Mouse (Mus musculus): ENCODE measurements around the gene Olfr1253. TPM values are rescaled to one million over a fixed set of nuclear protein-coding genes. Genes with fewer than 3 reads are reported as not detected.

The Olfr1253 gene
- not detected in 2 replicates for polyA plus RNA-seq (2015; fragmentation: Nextera tagmentation; extraction: Ambion mirVana)

DNA sequence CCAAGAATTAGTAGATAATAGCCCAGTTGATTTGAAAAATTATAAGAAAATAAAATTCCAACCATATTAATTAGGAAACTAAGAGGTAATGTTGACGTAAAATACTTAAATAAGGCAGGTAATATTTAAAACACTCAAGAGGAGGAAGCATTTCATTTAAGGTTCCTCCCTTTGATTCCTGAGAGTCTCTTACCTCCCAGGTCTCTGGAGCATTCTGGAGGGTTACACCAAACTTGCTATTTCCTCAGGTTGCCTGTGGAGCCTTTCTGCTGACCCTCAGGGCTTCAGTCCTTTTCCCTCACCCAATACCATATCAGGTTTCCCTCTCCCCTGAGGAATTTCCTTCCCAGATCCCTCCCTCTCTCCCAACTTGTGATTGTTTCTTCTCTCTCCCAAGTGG lies at the start of gene Olfr1253:
Gene Olfr1253 (minus strand): TSS at position 101 of the 400 bp plus-strand sequence.
- no peak for ATAC-seq (ENCODE audit: insufficient read depth)
- H3K9ac ChIP-seq, result no peak within 1 kb of the TSS
- no peaks in the 10 kb centered on the region for H3K36me3 ChIP-seq (replicated peaks)
- no peaks in the 10 kb centered on the region for H3K27me3 ChIP-seq
- H3K4me1 ChIP-seq (replicated peaks), result no peaks in the 10 kb centered on the region
- H3K9me3 ChIP-seq (replicated peaks), result no peaks in the 10 kb centered on the region
- no peak within 1 kb of the TSS for H3K4me2 ChIP-seq
- no peak within 1 kb of the TSS for H3K27ac ChIP-seq (replicated peaks)
- H3K4me3 ChIP-seq (replicated peaks), result no peak within 1 kb of the TSS
- 56% methylated on average over 1 of the region's 1 CpGs for WGBS (ENCODE audit: insufficient replicate concordance)

DNA sequence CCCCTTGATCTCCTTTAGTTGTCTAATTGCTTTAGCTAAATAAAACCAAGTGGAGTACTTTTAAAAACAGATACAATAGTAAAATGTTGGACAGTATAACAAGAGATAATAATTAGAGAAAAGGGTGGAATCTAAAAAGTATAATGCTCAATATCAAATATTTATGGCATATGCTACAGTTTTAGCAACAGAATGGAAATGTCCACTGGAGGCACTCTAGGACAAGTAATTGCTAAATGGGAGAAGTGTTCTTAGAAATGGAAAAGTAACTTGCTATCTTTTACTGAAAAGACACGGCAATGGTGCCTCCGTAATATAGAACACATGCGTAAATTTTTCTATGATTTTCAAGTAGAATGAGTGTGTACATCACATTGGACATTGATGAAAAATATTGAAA lies 42.7 kb upstream of the Olfr1253 start:
- no peak overlapping the region for H3K27ac ChIP-seq (replicated peaks)
- no peaks in the 10 kb centered on the region for H3K27me3 ChIP-seq
- H3K9me3 ChIP-seq (replicated peaks), result no peaks in the 10 kb centered on the region
- no peak overlapping the region for H3K4me2 ChIP-seq
- H3K36me3 ChIP-seq (replicated peaks), result no peaks in the 10 kb centered on the region
- no peaks in the 10 kb centered on the region for H3K4me1 ChIP-seq (replicated peaks)
- H3K9ac ChIP-seq, result no peak overlapping the region
- WGBS (ENCODE audit: insufficient replicate concordance), result 84% methylated on average over 3 of the region's 3 CpGs
- no peak for ATAC-seq (ENCODE audit: insufficient read depth)
- H3K4me3 ChIP-seq (replicated peaks), result no peak overlapping the region

DNA sequence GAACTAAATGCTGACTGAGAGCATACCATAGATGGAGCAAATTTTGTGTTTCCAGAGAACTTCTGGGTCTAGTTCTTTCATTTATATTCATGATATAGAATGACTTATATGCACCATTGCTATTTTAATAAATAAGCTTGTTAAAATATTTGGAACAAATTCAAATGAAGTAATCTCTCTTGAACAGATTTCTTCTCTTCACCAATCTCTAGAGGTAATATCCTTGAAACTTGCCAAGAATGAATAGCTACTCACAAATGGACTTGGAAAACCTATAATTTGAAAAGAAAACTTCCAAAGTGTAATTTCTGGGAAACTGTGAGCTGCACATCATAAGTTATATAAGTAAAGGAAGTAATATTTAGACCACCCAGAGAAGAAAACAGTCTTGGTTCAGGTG lies 36.6 kb upstream of the Olfr1253 start, which contains the start of gene Olfr1254:
Gene Olfr1254 (minus strand): TSS at position 101 of the 400 bp plus-strand sequence.
- Histone ChIP-seq H3K9ac (no peak within 1 kb of the TSS), H3K4me2 (no peak within 1 kb of the TSS), H3K36me3 (replicated peaks) (no peaks in the 10 kb centered on the region), H3K27me3 (no peaks in the 10 kb centered on the region), H3K4me3 (replicated peaks) (no peak within 1 kb of the TSS), H3K4me1 (replicated peaks) (no peaks in the 10 kb centered on the region), H3K27ac (replicated peaks) (no peak within 1 kb of the TSS), H3K9me3 (replicated peaks) (no peaks in the 10 kb centered on the region)
- no peak for ATAC-seq (ENCODE audit: insufficient read depth)

DNA sequence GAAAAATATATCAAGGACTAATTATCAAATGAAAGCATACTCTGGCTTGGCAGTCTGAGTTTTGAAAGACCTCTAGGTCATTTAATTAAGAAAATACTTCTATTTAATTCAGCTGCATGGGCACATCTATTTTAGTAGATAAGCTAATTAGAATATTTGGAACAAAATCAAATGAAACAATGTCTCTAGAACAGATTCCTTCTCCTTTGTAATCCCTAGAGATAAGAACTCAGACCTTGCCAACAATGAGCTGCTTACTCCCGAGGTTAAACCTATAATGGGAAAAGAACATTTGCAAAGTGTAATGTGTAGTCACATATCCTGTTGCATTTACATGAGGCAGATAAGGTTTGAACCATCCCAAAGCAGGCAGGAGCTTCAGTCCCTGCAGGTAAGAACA lies 32.0 kb downstream of the Olfr1253 start, which contains the start of gene Olfr1252:
Gene Olfr1252 (minus strand): TSS at position 101 of the 400 bp plus-strand sequence.
- no peaks in the 10 kb centered on the region for H3K9me3 ChIP-seq (replicated peaks)
- ATAC-seq (ENCODE audit: insufficient read depth), result no peak
- no peaks in the 10 kb centered on the region for H3K27me3 ChIP-seq
- H3K27ac ChIP-seq (replicated peaks), result no peak within 1 kb of the TSS
- no peak within 1 kb of the TSS for H3K9ac ChIP-seq
- 20% methylated on average over 1 of the region's 1 CpGs for WGBS (ENCODE audit: insufficient replicate concordance)
- no peaks in the 10 kb centered on the region for H3K36me3 ChIP-seq (replicated peaks)
- no peak within 1 kb of the TSS for H3K4me3 ChIP-seq (replicated peaks)
- no peaks in the 10 kb centered on the region for H3K4me1 ChIP-seq (replicated peaks)
- no peak within 1 kb of the TSS for H3K4me2 ChIP-seq

Other genes with a start within 250 kb of the Olfr1253 start
- gene Olfr1243, start 225.6 kb downstream of the Olfr1253 start, polyA plus RNA-seq (2015; fragmentation: Nextera tagmentation; extraction: Ambion mirVana), result not detected in 2 replicates
- gene Olfr1245, start 178.6 kb downstream of the Olfr1253 start, polyA plus RNA-seq (2015; fragmentation: Nextera tagmentation; extraction: Ambion mirVana), result not detected in 2 replicates
- not detected in 2 replicates for gene Olfr1246, start 163.9 kb downstream of the Olfr1253 start, polyA plus RNA-seq (2015; fragmentation: Nextera tagmentation; extraction: Ambion mirVana)
- gene Olfr1247, start 143.0 kb downstream of the Olfr1253 start, polyA plus RNA-seq (2015; fragmentation: Nextera tagmentation; extraction: Ambion mirVana), result not detected in 2 replicates
- not detected in 2 replicates for gene Olfr1248, start 138.8 kb downstream of the Olfr1253 start, polyA plus RNA-seq (2015; fragmentation: Nextera tagmentation; extraction: Ambion mirVana)
- gene Olfr1249, start 122.1 kb downstream of the Olfr1253 start, polyA plus RNA-seq (2015; fragmentation: Nextera tagmentation; extraction: Ambion mirVana), result not detected in 2 replicates
- gene Olfr1250, start 95.6 kb downstream of the Olfr1253 start, polyA plus RNA-seq (2015; fragmentation: Nextera tagmentation; extraction: Ambion mirVana), result not detected in 2 replicates
- gene Olfr1251, start 85.2 kb downstream of the Olfr1253 start, polyA plus RNA-seq (2015; fragmentation: Nextera tagmentation; extraction: Ambion mirVana), result not detected in 2 replicates
- gene Olfr1252, start 32.1 kb downstream of the Olfr1253 start, polyA plus RNA-seq (2015; fragmentation: Nextera tagmentation; extraction: Ambion mirVana), result not detected in 2 replicates
- gene Olfr1254, start 36.5 kb upstream of the Olfr1253 start, polyA plus RNA-seq (2015; fragmentation: Nextera tagmentation; extraction: Ambion mirVana), result not detected in 2 replicates
- not detected in 2 replicates for gene Olfr1255, start 55.0 kb upstream of the Olfr1253 start, polyA plus RNA-seq (2015; fragmentation: Nextera tagmentation; extraction: Ambion mirVana)
- gene Olfr1256, start 84.5 kb upstream of the Olfr1253 start, polyA plus RNA-seq (2015; fragmentation: Nextera tagmentation; extraction: Ambion mirVana), result not detected in 2 replicates
- gene Olfr48, start 91.1 kb upstream of the Olfr1253 start, polyA plus RNA-seq (2015; fragmentation: Nextera tagmentation; extraction: Ambion mirVana), result not detected in 2 replicates
- not detected in 2 replicates for gene Olfr1257, start 121.3 kb upstream of the Olfr1253 start, polyA plus RNA-seq (2015; fragmentation: Nextera tagmentation; extraction: Ambion mirVana)
- gene Olfr1258, start 170.2 kb upstream of the Olfr1253 start, polyA plus RNA-seq (2015; fragmentation: Nextera tagmentation; extraction: Ambion mirVana), result not detected in 2 replicates
- not detected in 2 replicates for gene Olfr1259, start 191.6 kb upstream of the Olfr1253 start, polyA plus RNA-seq (2015; fragmentation: Nextera tagmentation; extraction: Ambion mirVana)
- gene Olfr1260, start 217.2 kb upstream of the Olfr1253 start, polyA plus RNA-seq (2015; fragmentation: Nextera tagmentation; extraction: Ambion mirVana), result not detected in 2 replicates
- not detected in 2 replicates for gene Olfr1261, start 234.1 kb upstream of the Olfr1253 start, polyA plus RNA-seq (2015; fragmentation: Nextera tagmentation; extraction: Ambion mirVana)
- not detected in 2 replicates for gene Olfr1262, start 243.1 kb upstream of the Olfr1253 start, polyA plus RNA-seq (2015; fragmentation: Nextera tagmentation; extraction: Ambion mirVana)